Mouse (Mus musculus): Measurements from ENCODE around the gene Gm20479. TPM values are rescaled to one million over a fixed set of nuclear protein-coding genes. Genes with fewer than 3 reads are reported as not detected.

Gm20479 gene
- polyA plus RNA-seq (2015; fragmentation: Nextera tagmentation; extraction: Ambion mirVana): 0.51 and 1.5 TPM in 2 replicates

DNA sequence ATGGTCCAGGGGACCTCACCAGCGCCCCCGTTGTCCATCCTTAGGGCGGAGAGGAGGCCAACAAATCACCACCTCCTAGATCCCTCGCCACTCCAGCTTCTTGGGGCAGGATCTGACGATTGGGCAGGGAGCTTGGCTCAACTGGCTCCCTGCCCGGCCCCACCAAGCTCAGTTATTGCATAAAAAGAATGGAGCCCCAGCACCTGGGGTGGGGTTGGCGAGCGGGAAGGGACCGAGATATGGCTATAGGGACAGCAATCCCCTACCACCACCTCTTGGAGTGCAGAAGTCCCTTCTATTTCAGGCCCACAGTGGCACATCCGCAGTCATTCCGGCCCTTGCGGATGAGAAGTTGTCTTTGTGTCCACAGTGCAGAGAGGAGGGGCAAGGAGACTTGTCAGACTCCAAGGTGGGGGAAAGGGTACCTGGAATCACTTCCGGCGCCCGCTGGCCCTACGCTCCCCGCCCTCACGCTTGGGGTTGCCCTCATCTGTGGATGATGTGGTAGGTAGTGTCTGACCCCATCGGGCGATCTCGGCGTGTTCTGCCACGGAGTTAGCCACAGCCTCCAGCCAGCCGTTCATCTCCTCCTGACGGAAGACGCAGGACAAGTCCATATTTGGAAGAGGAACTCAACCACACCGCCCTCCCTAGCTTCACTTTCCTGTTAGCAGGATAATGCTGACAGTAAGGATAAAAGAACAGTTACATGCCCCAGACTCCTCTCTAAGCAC is at the start of gene Gm20479:
Gene Gm20479, minus strand, starts transcription at position 559 of the 734 bp plus-strand sequence.

DNA sequence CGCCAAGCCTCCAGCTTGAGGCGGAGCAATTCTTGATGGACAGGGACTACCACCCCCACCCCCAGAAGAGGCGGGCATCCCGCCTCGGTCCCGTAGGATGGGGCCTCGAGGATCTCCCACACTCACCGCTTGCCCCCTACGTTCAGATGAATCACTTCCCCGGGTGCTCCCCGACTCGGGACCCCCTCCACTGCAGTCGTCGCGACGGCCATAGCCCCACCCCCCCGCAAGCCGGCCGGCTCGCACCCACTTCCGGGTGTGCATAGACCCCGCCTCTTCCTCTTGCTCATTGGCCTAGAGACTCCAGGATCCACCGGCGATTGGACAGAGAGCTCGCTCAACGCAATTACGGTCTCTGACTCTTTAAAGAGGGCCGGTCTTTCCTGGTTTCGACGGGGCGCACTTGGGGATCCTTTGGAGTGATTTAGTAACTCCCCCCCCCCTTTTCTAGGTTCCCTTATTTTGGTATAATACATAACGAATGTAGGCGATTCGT is 1.4 kb downstream of the Gm20479 start, which contains the start of gene Shkbp1:
Gene Shkbp1, minus strand, starts transcription at position 275 of the 496 bp plus-strand sequence.

GRCm38 (mm10) chr7:27337175-27337853 is 19.9 kb downstream of the Gm20479 start, which contains the start of gene Ltbp4:
TSS of gene Ltbp4 (minus strand) at chr7:27337692.

Other genes starting within 250 kb of the Gm20479 start
- gene Cyp2f2, start 237.5 kb downstream of the Gm20479 start, polyA plus RNA-seq (2015; fragmentation: Nextera tagmentation; extraction: Ambion mirVana): 1.2 TPM in 2 replicates
- gene Cyp2t4, start 203.7 kb downstream of the Gm20479 start, polyA plus RNA-seq (2015; fragmentation: Nextera tagmentation; extraction: Ambion mirVana): not detected in 2 replicates
- 51.9 and 54.2 TPM in 2 replicates for gene Egln2, start 190.6 kb downstream of the Gm20479 start, polyA plus RNA-seq (2015; fragmentation: Nextera tagmentation; extraction: Ambion mirVana)
- 78.5 and 84.2 TPM in 2 replicates for gene Rab4b, start 178.5 kb downstream of the Gm20479 start, polyA plus RNA-seq (2015; fragmentation: Nextera tagmentation; extraction: Ambion mirVana)
- not detected in 2 replicates for gene Gm21983, start 176.3 kb downstream of the Gm20479 start, polyA plus RNA-seq (2015; fragmentation: Nextera tagmentation; extraction: Ambion mirVana)
- gene Mia, start 176.3 kb downstream of the Gm20479 start, polyA plus RNA-seq (2015; fragmentation: Nextera tagmentation; extraction: Ambion mirVana): 0.49 and 0.75 TPM in 2 replicates
- gene BC024978, start 161.6 kb downstream of the Gm20479 start, polyA plus RNA-seq (2015; fragmentation: Nextera tagmentation; extraction: Ambion mirVana): 2.2 and 2.4 TPM in 2 replicates
- gene Snrpa, start 161.1 kb downstream of the Gm20479 start, polyA plus RNA-seq (2015; fragmentation: Nextera tagmentation; extraction: Ambion mirVana): 88.1 and 89.0 TPM in 2 replicates
- gene Itpkc, start 128.8 kb downstream of the Gm20479 start, polyA plus RNA-seq (2015; fragmentation: Nextera tagmentation; extraction: Ambion mirVana): 3.4 and 3.6 TPM in 2 replicates
- gene Coq8b, start 124.4 kb downstream of the Gm20479 start, polyA plus RNA-seq (2015; fragmentation: Nextera tagmentation; extraction: Ambion mirVana): 13.0 and 14.1 TPM in 2 replicates
- gene Numbl, start 99.0 kb downstream of the Gm20479 start, polyA plus RNA-seq (2015; fragmentation: Nextera tagmentation; extraction: Ambion mirVana): 21.1 and 22.5 TPM in 2 replicates
- gene Ltbp4, start 19.7 kb downstream of the Gm20479 start, polyA plus RNA-seq (2015; fragmentation: Nextera tagmentation; extraction: Ambion mirVana): 100 and 115 TPM in 2 replicates
- 26.1 and 28.3 TPM in 2 replicates for gene Shkbp1, start 1.4 kb downstream of the Gm20479 start, polyA plus RNA-seq (2015; fragmentation: Nextera tagmentation; extraction: Ambion mirVana)
- 0.37 and 0.46 TPM in 2 replicates for gene Sptbn4, start 90.3 kb upstream of the Gm20479 start, polyA plus RNA-seq (2015; fragmentation: Nextera tagmentation; extraction: Ambion mirVana)
- 50.0 and 67.3 TPM in 2 replicates for gene Blvrb, start 90.6 kb upstream of the Gm20479 start, polyA plus RNA-seq (2015; fragmentation: Nextera tagmentation; extraction: Ambion mirVana)
- 19.5 and 22.0 TPM in 2 replicates for gene Sertad3, start 116.3 kb upstream of the Gm20479 start, polyA plus RNA-seq (2015; fragmentation: Nextera tagmentation; extraction: Ambion mirVana)
- 53.6 and 59.8 TPM in 2 replicates for gene Sertad1, start 129.5 kb upstream of the Gm20479 start, polyA plus RNA-seq (2015; fragmentation: Nextera tagmentation; extraction: Ambion mirVana)
- gene Prx, start 141.9 kb upstream of the Gm20479 start, polyA plus RNA-seq (2015; fragmentation: Nextera tagmentation; extraction: Ambion mirVana): 4.2 and 5.3 TPM in 2 replicates
- gene Hipk4, start 165.8 kb upstream of the Gm20479 start, polyA plus RNA-seq (2015; fragmentation: Nextera tagmentation; extraction: Ambion mirVana): 0.75 and 0.76 TPM in 2 replicates
- 61.5 and 71.4 TPM in 2 replicates for gene Pld3, start 195.8 kb upstream of the Gm20479 start, polyA plus RNA-seq (2015; fragmentation: Nextera tagmentation; extraction: Ambion mirVana)
- gene 2310022A10Rik, start 195.8 kb upstream of the Gm20479 start, polyA plus RNA-seq (2015; fragmentation: Nextera tagmentation; extraction: Ambion mirVana): 10.5 and 11.2 TPM in 2 replicates
- gene Akt2, start 234.1 kb upstream of the Gm20479 start, polyA plus RNA-seq (2015; fragmentation: Nextera tagmentation; extraction: Ambion mirVana): 53.6 and 57.1 TPM in 2 replicates